Comparison of ENCODE assay signal across 9 mouse cellular contexts in genomic region chr9:98538017-98538712, GRCm38 (mm10). TPM values are rescaled to one million over a fixed set of nuclear protein-coding genes. Genes with fewer than 3 reads are reported as not detected.
DNase-seq lines count a peak whose midpoint lies in the region; ATAC-seq and TF ChIP-seq lines count a peak whose summit lies in the region.
"Had no signal": no experiment of that assay in that cellular context is flagged by ENCODE, and none has a peak within 500 bp of the region (broad histone marks: within the 10 kb centered on the region; RNA-seq: fewer than 3 reads in every experiment).

No protein-coding gene starts in this region.

- TF ChIP-seq CTCF in intestine, postnatal 0 days (IDR thresholded peaks at IDR 0.05; ENCODE audit: low read depth), result no peak

- H3K36me3 ChIP-seq in intestine, postnatal 0 days (ENCODE audit: control insufficient read depth, insufficient read depth), result no peaks in the 10 kb centered on the region
- H3K36me3 ChIP-seq in stomach, embryonic 15.5 days, result no peaks in the 10 kb centered on the region

- 31% methylated on average over 13 of the region's 13 CpGs for WGBS in intestine, postnatal 0 days
- WGBS in stomach, embryonic 15.5 days, result 37% methylated on average over 13 of the region's 13 CpGs

- no peak overlapping the region for H3K4me3 ChIP-seq in intestine, postnatal 0 days (ENCODE audit: low read depth, low read length)
- no peak overlapping the region for H3K4me3 ChIP-seq in stomach, embryonic 15.5 days (replicated peaks)

- H3K27ac ChIP-seq in intestine, postnatal 0 days (ENCODE audit: low read depth, low read length), result no peak overlapping the region
- H3K27ac ChIP-seq in stomach, embryonic 15.5 days, result no peak overlapping the region

- peak overlapping the region; percentile 54 for H3K4me2 ChIP-seq in intestine, postnatal 0 days (replicated peaks; ENCODE audit: low read depth)
- H3K4me2 ChIP-seq in stomach, embryonic 15.5 days, result peak overlapping the region; percentile 33; the same call in 1 of the 2 replicates

- H3K9ac ChIP-seq in intestine, postnatal 0 days (ENCODE audit: low read depth, low read length), result no peak overlapping the region
- no peak overlapping the region for H3K9ac ChIP-seq in stomach, embryonic 15.5 days

- no peaks in the 10 kb centered on the region for H3K9me3 ChIP-seq in intestine, postnatal 0 days (ENCODE audit: control insufficient read depth)
- H3K9me3 ChIP-seq in stomach, embryonic 15.5 days, result no peaks in the 10 kb centered on the region

- H3K27me3 ChIP-seq in intestine, postnatal 0 days (replicated peaks; ENCODE audit: control insufficient read depth, insufficient read depth, low read length), result no peaks in the 10 kb centered on the region
- H3K27me3 ChIP-seq in stomach, embryonic 15.5 days (replicated peaks), result no peaks in the 10 kb centered on the region

- peak; percentile 15 for DNase-seq in adrenal gland, postnatal 14 days
- DNase-seq in adrenal gland, postnatal 25 days, result no peak
- DNase-seq in lung, postnatal 10 days, result peak; percentile 3
- DNase-seq in lung, postnatal 4 days, result no peak
- DNase-seq in layer of hippocampus, adult 8-10 months (ENCODE audit: low spot score in 2 of 2), result no peak
- no peak for DNase-seq in thymus, postnatal 36 days

- ATAC-seq in intestine, postnatal 0 days, result peak; percentile 34; the same call in 1 of the 2 replicates
- peak; percentile 43; the same call in 1 of the 2 replicates for ATAC-seq in stomach, embryonic 15.5 days (ENCODE audit: insufficient read depth, low FRiP score, low read depth)

- no peaks in the 10 kb centered on the region; the same call in 1 of the 2 replicates for H3K4me1 ChIP-seq in intestine, postnatal 0 days (replicated peaks; ENCODE audit: control insufficient read depth, insufficient read depth, low read length)
- H3K4me1 ChIP-seq in stomach, embryonic 15.5 days, result peaks cover 5% of the 10 kb centered on the region; the same call in 1 of the 2 replicates

RNA-seq across cellular contexts. Expression of gene Copb2, which starts 25.4 kb away (rescaled TPM):
- total RNA-seq in adrenal gland, postnatal 14 days (2021), result 111 and 113 TPM in 2 replicates
- 112 and 124 TPM in 2 replicates for total RNA-seq in adrenal gland, postnatal 25 days (2021)
- polyA plus RNA-seq in intestine, postnatal 0 days (2015; fragmentation: Nextera tagmentation; extraction: Ambion mirVana), result 168 and 181 TPM in 2 replicates
- polyA plus RNA-seq in stomach, embryonic 15.5 days (2015; fragmentation: Nextera tagmentation; extraction: Ambion mirVana), result 153 and 167 TPM in 2 replicates
- total RNA-seq in layer of hippocampus, adult 8-10 months (2022), result 10 to 100 TPM; 89.5 to 93.9 (median 92.0) TPM

RNA-seq across cellular contexts. Expression of gene Rbp2, which starts 52.2 kb away (rescaled TPM):
- total RNA-seq in adrenal gland, postnatal 14 days (2021), result 0.68 TPM in 1 of 2 replicates, not detected in the other
- not detected in 2 replicates for total RNA-seq in adrenal gland, postnatal 25 days (2021)
- polyA plus RNA-seq in intestine, postnatal 0 days (2015; fragmentation: Nextera tagmentation; extraction: Ambion mirVana), result 7,315 and 7,837 TPM in 2 replicates
- 69.8 and 72.8 TPM in 2 replicates for polyA plus RNA-seq in stomach, embryonic 15.5 days (2015; fragmentation: Nextera tagmentation; extraction: Ambion mirVana)
- not detected for total RNA-seq in layer of hippocampus, adult 8-10 months (2022)
- total RNA-seq: liver, adult 2 months had no signal
- polyA plus RNA-seq: liver, adult 2 months had no signal

Comparison
In these comparisons a context has a peak if more than half of its experiments do, and no peak if none do; other contexts are left out.
1. DNase-seq: peak in adrenal gland, postnatal 14 days (single experiment) and lung, postnatal 10 days (single experiment); none in adrenal gland, postnatal 25 days (single experiment), lung, postnatal 4 days (0 of 2), layer of hippocampus, adult 8-10 months (0 of 2) and thymus, postnatal 36 days (0 of 2).